Mouse (Mus musculus) G1E (cell line): ENCODE results near the gene Klf7. TPM values are rescaled to one million over a fixed set of nuclear protein-coding genes. Genes with fewer than 3 reads are reported as not detected.

ENCODE experiments used
- ATAC-seq: 2 replicates; pipeline ENCODE4 v1.8.0; 2016; ENCODE audit warnings: mild to moderate bottlenecking; ENCODE audit not compliant: insufficient number of reproducible peaks, poor library complexity, low FRiP score, severe bottlenecking; ENCODE audit errors: extremely low read depth
- DNase-seq: peaks from one replicate; pipeline ENCODE4 v3.0.0; 2012; ENCODE audit warnings: low spot score
- H3K27me3 ChIP-seq: 2 replicates; pipeline ENCODE4 v1.6.1; 2012; ENCODE audit warnings: mild to moderate bottlenecking, low read length, inconsistent platforms; ENCODE audit not compliant: insufficient read depth
- H3K36me3 ChIP-seq: replicated peaks from 2 replicates; pipeline ENCODE3; 2012; ENCODE audit warnings: mild to moderate bottlenecking, inconsistent platforms
- H3K4me1 ChIP-seq: 2 replicates; pipeline ENCODE4 v1.6.1; 2012; ENCODE audit warnings: low read depth, low read length, inconsistent platforms, mixed read lengths; ENCODE audit not compliant: insufficient read depth
- H3K4me3 ChIP-seq: 2 replicates; pipeline ENCODE4 v1.5.1; 2012; ENCODE audit warnings: low read depth, mild to moderate bottlenecking, inconsistent platforms, low read length, moderate library complexity, mixed read lengths
- H3K9me3 ChIP-seq: replicated peaks from 2 replicates; pipeline ENCODE4 v1.6.1; 2012; ENCODE audit warnings: inconsistent platforms
- CTCF ChIP-seq: IDR thresholded peaks from 2 replicates; pipeline ENCODE4 v1.5.1; 2012; ENCODE audit warnings: low read depth, low read length, inconsistent platforms, mixed read lengths
- GATA1 ChIP-seq: IDR thresholded peaks from 2 replicates; pipeline ENCODE4 v1.6.1; 2012; ENCODE audit warnings: borderline replicate concordance, low read length, inconsistent platforms, mixed read lengths
- GATA2 ChIP-seq: IDR thresholded peaks from 2 replicates; pipeline ENCODE4 v1.6.1; 2012; ENCODE audit warnings: low read depth, low read length, inconsistent platforms, borderline replicate concordance
- POLR2AphosphoS5 ChIP-seq: IDR thresholded peaks from 2 replicates; pipeline ENCODE4 v1.6.1; 2012; ENCODE audit warnings: low read depth, low read length, inconsistent platforms; ENCODE audit not compliant: insufficient replicate concordance
- TAL1 ChIP-seq: conservative IDR thresholded peaks from 2 replicates; pipeline ENCODE4 v1.6.1; 2012; ENCODE audit warnings: low read depth, low read length, inconsistent platforms, mixed read lengths
- polyA plus RNA-seq: library from polyadenylated mRNA; stranded (reverse); fragments of >175 nt; gene quantifications from 2 replicates; pipeline ENCODE4 v1.2.3, GENCODE M21; 2012
- total RNA-seq, 2 experiments: library from RNA; stranded (forward) in 1 of 2; stranded (reverse) in 1 of 2; fragments of 200-1000 nt in 1 of 2; fragments of >200 nt in 1 of 2; fragmentation: Nextera tagmentation in 1 of 2; gene quantifications; 2 replicates each; pipeline ENCODE4 v1.2.3; 2014 to 2017

Klf7 gene
- total and polyA plus RNA-seq, 3 experiments = 0.11 TPM; not detected in 2

GRCm38 (mm10) chr1:63998901-63999300 is 123.2 kb downstream of the Klf7 start:
- H3K4me3 ChIP-seq = no peak overlapping the region
- no peaks in the 10 kb centered on the region for H3K36me3 ChIP-seq
- DNase-seq (no peak), ATAC-seq (no peak)
- no peaks in the 10 kb centered on the region; the same call in 1 of the 2 replicates for H3K27me3 ChIP-seq
- H3K9me3 ChIP-seq = no peaks in the 10 kb centered on the region
- H3K4me1 ChIP-seq = no peaks in the 10 kb centered on the region
- TF ChIP-seq GATA2 (no peak), CTCF (no peak), GATA1 (no peak), POLR2AphosphoS5 (no peak), TAL1 (no peak)

GRCm38 (mm10) chr1:63998139-63998538 is 123.9 kb downstream of the Klf7 start:
- TF ChIP-seq TAL1 = no peak
- TF ChIP-seq CTCF = no peak
- no peak for TF ChIP-seq POLR2AphosphoS5
- no peak for TF ChIP-seq GATA1

GRCm38 (mm10) chr1:63995828-63996227 is 126.3 kb downstream of the Klf7 start:
- Histone ChIP-seq H3K9me3 (no peaks in the 10 kb centered on the region), H3K4me3 (no peak overlapping the region), H3K36me3 (no peaks in the 10 kb centered on the region), H3K27me3 (no peaks in the 10 kb centered on the region; the same call in 1 of the 2 replicates), H3K4me1 (no peaks in the 10 kb centered on the region)
- ATAC-seq = no peak
- TF ChIP-seq TAL1 = no peak
- no peak for TF ChIP-seq GATA2
- DNase-seq = no peak

More at GRCm38 (mm10) chr1:63998139-63998538, 123.9 kb downstream of the Klf7 start:
- H3K4me3 ChIP-seq = no peak overlapping the region
- no peaks in the 10 kb centered on the region for H3K4me1 ChIP-seq
- H3K36me3 ChIP-seq = no peaks in the 10 kb centered on the region
- no peaks in the 10 kb centered on the region; the same call in 1 of the 2 replicates for H3K27me3 ChIP-seq
- no peaks in the 10 kb centered on the region for H3K9me3 ChIP-seq
- ATAC-seq (no peak), DNase-seq (no peak)

GRCm38 (mm10) chr1:63995137-63995492 is 127.0 kb downstream of the Klf7 start:
- no peaks in the 10 kb centered on the region; the same call in 1 of the 2 replicates for H3K27me3 ChIP-seq
- H3K9me3 ChIP-seq = no peaks in the 10 kb centered on the region
- H3K4me1 ChIP-seq = no peaks in the 10 kb centered on the region
- no peaks in the 10 kb centered on the region for H3K36me3 ChIP-seq
- DNase-seq (no peak), ATAC-seq (no peak)
- H3K4me3 ChIP-seq = no peak overlapping the region
- TF ChIP-seq GATA2 (no peak), TAL1 (no peak), POLR2AphosphoS5 (no peak), GATA1 (no peak), CTCF (no peak)

- no peak overlapping the region for H3K4me3 ChIP-seq
- ATAC-seq (no peak), DNase-seq (no peak)
- no peak for TF ChIP-seq CTCF
- no peak for TF ChIP-seq POLR2AphosphoS5
- no peaks in the 10 kb centered on the region for H3K9me3 ChIP-seq
- H3K36me3 ChIP-seq = no peaks in the 10 kb centered on the region
- no peaks in the 10 kb centered on the region for H3K27me3 ChIP-seq
- H3K4me1 ChIP-seq = no peaks in the 10 kb centered on the region
Observed at GRCm38 (mm10) chr1:63994248-63995136, 127.6 kb downstream of the Klf7 start.

- Histone ChIP-seq H3K4me3 (no peak overlapping the region), H3K4me1 (no peaks in the 10 kb centered on the region), H3K27me3 (no peaks in the 10 kb centered on the region), H3K36me3 (no peaks in the 10 kb centered on the region), H3K9me3 (no peaks in the 10 kb centered on the region)
- DNase-seq (no peak), ATAC-seq (no peak)
- TF ChIP-seq TAL1 = no peak
- no peak for TF ChIP-seq GATA2
- TF ChIP-seq GATA1 = no peak
- no peak for TF ChIP-seq POLR2AphosphoS5
Observed at GRCm38 (mm10) chr1:63992506-63992905, 129.6 kb downstream of the Klf7 start.

GRCm38 (mm10) chr1:63990416-63990815 is 131.7 kb downstream of the Klf7 start:
- Histone ChIP-seq H3K9me3 (no peaks in the 10 kb centered on the region), H3K4me1 (no peaks in the 10 kb centered on the region), H3K36me3 (no peaks in the 10 kb centered on the region), H3K27me3 (no peaks in the 10 kb centered on the region), H3K4me3 (no peak overlapping the region)
- ATAC-seq = no peak
- no peak for DNase-seq
- TF ChIP-seq GATA1 (no peak), POLR2AphosphoS5 (no peak), GATA2 (no peak)
